In the genomic region with DNA sequence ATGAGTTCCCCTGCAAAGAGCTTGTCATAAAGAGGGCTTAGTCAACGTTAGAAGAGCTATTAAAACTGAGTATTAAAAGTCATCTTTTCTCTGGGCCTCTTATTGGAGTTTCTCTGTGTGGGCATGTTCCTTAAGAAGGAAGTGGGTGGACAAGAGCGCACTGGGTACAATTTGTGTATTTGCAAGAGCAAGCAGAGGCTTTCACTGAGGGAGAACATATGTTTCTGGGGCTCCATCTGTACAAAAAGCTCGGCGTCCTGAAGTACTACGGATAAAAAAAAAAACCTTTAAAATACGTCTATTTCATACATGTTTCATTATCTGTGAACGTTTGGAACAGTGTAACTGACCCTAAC, we compare ENCODE assay signal across 8 mouse cellular contexts. TPM values are rescaled to one million over a fixed set of nuclear protein-coding genes. Genes with fewer than 3 reads are reported as not detected.
DNase-seq lines count a peak whose midpoint lies in the region; ATAC-seq lines count a peak whose summit lies in the region.

No protein-coding gene starts in this region.

- 15% methylated on average over 7 of the region's 7 CpGs for WGBS in kidney, embryonic 15.5 days
- WGBS in hindbrain, embryonic 14.5 days: 17% methylated on average over 7 of the region's 7 CpGs
- 18% methylated on average over 7 of the region's 7 CpGs for WGBS in midbrain, embryonic 11.5 days

- no peaks in the 10 kb centered on the region for H3K36me3 ChIP-seq in kidney, embryonic 15.5 days
- H3K36me3 ChIP-seq in hindbrain, embryonic 14.5 days (replicated peaks; ENCODE audit: control insufficient read depth, insufficient read depth): no peaks in the 10 kb centered on the region
- H3K36me3 ChIP-seq in midbrain, embryonic 11.5 days (ENCODE audit: control insufficient read depth, insufficient read depth, low read length): no peaks in the 10 kb centered on the region

- peak overlapping the region; percentile 74; the same call in 1 of the 2 replicates for H3K27ac ChIP-seq in kidney, embryonic 15.5 days
- no peak overlapping the region for H3K27ac ChIP-seq in hindbrain, embryonic 14.5 days
- H3K27ac ChIP-seq in midbrain, embryonic 11.5 days (ENCODE audit: low read depth, low read length): no peak overlapping the region

- H3K4me3 ChIP-seq in kidney, embryonic 15.5 days (replicated peaks): peak overlapping the region; percentile 78
- H3K4me3 ChIP-seq in hindbrain, embryonic 14.5 days (replicated peaks; ENCODE audit: low read length): peak overlapping the region; percentile 68
- H3K4me3 ChIP-seq in midbrain, embryonic 11.5 days (ENCODE audit: low read depth, low read length): peak overlapping the region; percentile 67

- H3K9ac ChIP-seq in kidney, embryonic 15.5 days: no peak overlapping the region
- H3K9ac ChIP-seq in hindbrain, embryonic 14.5 days: peak overlapping the region; percentile 62; the same call in 1 of the 2 replicates
- H3K9ac ChIP-seq in midbrain, embryonic 11.5 days (ENCODE audit: low read length): peak overlapping the region; percentile 53; the same call in 1 of the 2 replicates

- H3K4me1 ChIP-seq in kidney, embryonic 15.5 days: peaks cover 21% of the 10 kb centered on the region
- H3K4me1 ChIP-seq in hindbrain, embryonic 14.5 days (replicated peaks; ENCODE audit: control insufficient read depth, insufficient read depth, low read length): no peaks in the 10 kb centered on the region
- peaks cover 5% of the 10 kb centered on the region for H3K4me1 ChIP-seq in midbrain, embryonic 11.5 days (ENCODE audit: control insufficient read depth, insufficient read depth, low read length)

- peaks cover 29% of the 10 kb centered on the region for H3K27me3 ChIP-seq in kidney, embryonic 15.5 days
- peaks cover 34% of the 10 kb centered on the region; the same call in 1 of the 2 replicates for H3K27me3 ChIP-seq in hindbrain, embryonic 14.5 days (ENCODE audit: control insufficient read depth, insufficient read depth, low read length)
- H3K27me3 ChIP-seq in midbrain, embryonic 11.5 days (ENCODE audit: control insufficient read depth, insufficient read depth, low read length): peaks cover 22% of the 10 kb centered on the region

- H3K4me2 ChIP-seq in kidney, embryonic 15.5 days: peak overlapping the region; percentile 98
- H3K4me2 ChIP-seq in hindbrain, embryonic 14.5 days (replicated peaks): peak overlapping the region; percentile 98
- peak overlapping the region; percentile 100 for H3K4me2 ChIP-seq in midbrain, embryonic 11.5 days

- no peak for DNase-seq in kidney, postnatal 10 days
- DNase-seq in hindbrain, embryonic 14.5 days (ENCODE audit: low spot score): no peak
- no peak for DNase-seq in midbrain, embryonic 11.5 days (ENCODE audit: low spot score, missing footprints)
- DNase-seq in cerebellum, adult 11-12 months: no peak
- no peak for DNase-seq in urinary bladder, adult 2 months (ENCODE audit: low spot score)
- DNase-seq in urinary bladder, postnatal 4 days (ENCODE audit: low spot score in 2 of 2): no peak

- no peak for ATAC-seq in kidney, embryonic 15.5 days (replicated peaks; ENCODE audit: low FRiP score)
- peak; percentile 4; the same call in 1 of the 2 replicates for ATAC-seq in common myeloid progenitor, adult 5-6 weeks (replicated peaks; ENCODE audit: low read depth, poor library complexity, severe bottlenecking)
- no peak for ATAC-seq in hindbrain, embryonic 14.5 days (ENCODE audit: low FRiP score)
- ATAC-seq in midbrain, embryonic 11.5 days (ENCODE audit: low FRiP score): no peak

- no peaks in the 10 kb centered on the region for H3K9me3 ChIP-seq in kidney, embryonic 15.5 days (replicated peaks)
- H3K9me3 ChIP-seq in hindbrain, embryonic 14.5 days (ENCODE audit: control insufficient read depth, low read length): no peaks in the 10 kb centered on the region
- H3K9me3 ChIP-seq in midbrain, embryonic 11.5 days (ENCODE audit: control insufficient read depth, low read length): no peaks in the 10 kb centered on the region

RNA-seq across cellular contexts. Expression of a gene that starts 0.4 kb away (rescaled TPM):
- polyA plus RNA-seq in kidney, embryonic 15.5 days (2015; fragmentation: Nextera tagmentation; extraction: Ambion mirVana): 10.1 and 11.0 TPM in 2 replicates
- total RNA-seq in common myeloid progenitor, adult 5-6 weeks (2017): 0.53 and 1.2 TPM in 2 replicates
- polyA plus RNA-seq in hindbrain, embryonic 14.5 days (2014; fragmentation: Nextera tagmentation; extraction: Ambion mirVana): 2.0 and 2.4 TPM in 2 replicates
- polyA plus RNA-seq in midbrain, embryonic 11.5 days (2014; fragmentation: Nextera tagmentation; extraction: Ambion mirVana): 4.2 and 5.5 TPM in 2 replicates
- polyA plus RNA-seq in urinary bladder, adult 2 months (2012; rRNA removed): 19.8 and 20.1 TPM in 2 replicates
